8 mouse cellular contexts compared by ENCODE assay signal in genomic region chr16:32877343-32878156, GRCm38 (mm10). TPM values are rescaled to one million over a fixed set of nuclear protein-coding genes. Genes with fewer than 3 reads are reported as not detected.
DNase-seq lines count a peak whose midpoint lies in the region; ATAC-seq lines count a peak whose summit lies in the region.

Gene Fyttd1, plus strand, starts transcription at chr16:32877500.
Gene Rubcn, minus strand, starts transcription at chr16:32877766.

- under 1% methylated on average over 61 of the region's 83 CpGs for WGBS in hindbrain, embryonic 15.5 days
- under 1% methylated on average over 57 of the region's 83 CpGs for WGBS in macrophage (ENCODE audit: missing documents)

- peak within 1 kb of the TSS; percentile 91 for H3K9ac ChIP-seq in hindbrain, embryonic 15.5 days

- H3K4me1 ChIP-seq in hindbrain, embryonic 15.5 days (replicated peaks) = peaks cover 37% of the 10 kb centered on the region

- H3K27ac ChIP-seq in hindbrain, embryonic 15.5 days (replicated peaks) = peak within 1 kb of the TSS; percentile 87
- H3K27ac ChIP-seq in macrophage = peak within 1 kb of the TSS; percentile 66

- ATAC-seq in hindbrain, embryonic 15.5 days (ENCODE audit: low FRiP score, low read depth) = peak; percentile 98

- peaks cover 51% of the 10 kb centered on the region for H3K79me2 ChIP-seq in macrophage (ENCODE audit: inconsistent target)

- peak; percentile 95 for DNase-seq in R1 (ENCODE audit: low read depth, low spot score)
- peak; percentile 98 for DNase-seq in cerebellum, postnatal 25 days
- peak; percentile 97 for DNase-seq in frontal cortex, postnatal 36 days (ENCODE audit: low spot score in 2 of 2)
- peak; percentile 93 to 97 for DNase-seq in left cerebral cortex, adult 18-20 months (ENCODE audit: low spot score in 2 of 2)
- peak; percentile 97 for DNase-seq in right cerebral cortex, adult 18-20 months
- peak; percentile 84 for DNase-seq in urinary bladder, postnatal 10 days (ENCODE audit: low spot score)

- H3K4me2 ChIP-seq in hindbrain, embryonic 15.5 days = peak within 1 kb of the TSS; percentile 86

- peak within 1 kb of the TSS; percentile 98 for H3K4me3 ChIP-seq in hindbrain, embryonic 15.5 days
- H3K4me3 ChIP-seq in macrophage (ENCODE audit: inconsistent target) = peak within 1 kb of the TSS; percentile 62

- no peaks in the 10 kb centered on the region for H3K27me3 ChIP-seq in hindbrain, embryonic 15.5 days

- no peaks in the 10 kb centered on the region for H3K36me3 ChIP-seq in hindbrain, embryonic 15.5 days
- H3K36me3 ChIP-seq in macrophage (ENCODE audit: inconsistent target) = no peaks in the 10 kb centered on the region

- no peaks in the 10 kb centered on the region for H3K9me3 ChIP-seq in hindbrain, embryonic 15.5 days

RNA-seq across cellular contexts. Expression of gene Fyttd1, which starts in this region (rescaled TPM):
- 106 and 109 TPM in 2 replicates for polyA plus RNA-seq in hindbrain, embryonic 15.5 days (2015; fragmentation: Nextera tagmentation; extraction: Ambion mirVana)
- total RNA-seq in left cerebral cortex, adult 18-20 months (2021) = 100 to 1,000 TPM; 110 to 118 TPM
- total RNA-seq in macrophage (2018; cell fraction: chromatin; rRNA removed) = 100 to 1,000 TPM in 3 of 26 experiments, 10 to 100 TPM in 23; 27.1 to 130 (median 68.4) TPM
- total RNA-seq in macrophage (2018; cell fraction: cytosol; rRNA removed) = 10 to 100 TPM; 19.7 to 50.0 (median 25.7) TPM
- total RNA-seq in macrophage (2018; cell fraction: nucleus; rRNA removed) = 10 to 100 TPM; 18.1 to 97.0 (median 42.0) TPM
- polyA plus RNA-seq in macrophage (2018) = 25.9 to 31.3 TPM (median 28.1 TPM) in 3 replicates

RNA-seq across cellular contexts. Expression of gene Rubcn, which starts in this region (rescaled TPM):
- polyA plus RNA-seq in hindbrain, embryonic 15.5 days (2015; fragmentation: Nextera tagmentation; extraction: Ambion mirVana) = 36.1 and 38.4 TPM in 2 replicates
- 10 to 100 TPM; 70.2 to 71.9 TPM for total RNA-seq in left cerebral cortex, adult 18-20 months (2021)
- 10 to 100 TPM in 24 of 26 experiments, 1 to 10 TPM in 2; 7.0 to 97.8 (median 46.3) TPM for total RNA-seq in macrophage (2018; cell fraction: chromatin; rRNA removed)
- total RNA-seq in macrophage (2018; cell fraction: cytosol; rRNA removed) = 10 to 100 TPM; 14.3 to 42.4 (median 30.2) TPM
- 10 to 100 TPM; 13.2 to 63.0 (median 33.8) TPM for total RNA-seq in macrophage (2018; cell fraction: nucleus; rRNA removed)
- 18.4 to 30.2 TPM (median 22.9 TPM) in 3 replicates for polyA plus RNA-seq in macrophage (2018)

Comparison
In these comparisons a context has a peak if more than half of its experiments do, and no peak if none do; other contexts are left out.
1. Peak in every context shown above with its lines: DNase-seq, ATAC-seq, H3K4me3 ChIP-seq and H3K27ac ChIP-seq.